Mouse (Mus musculus) ES-E14 (cell line): Measurements from ENCODE around the gene Elf4. TPM values are rescaled to one million over a fixed set of nuclear protein-coding genes. Genes with fewer than 3 reads are reported as not detected.

ENCODE experiments used
- DNase-seq: peaks from one replicate; pipeline ENCODE4 v3.0.0-alpha.2; 2013; ENCODE audit warnings: low read depth, low spot score
- H3K27ac ChIP-seq: 2 replicates; pipeline ENCODE4 v1.5.1; 2012; ENCODE audit warnings: low read depth, mild to moderate bottlenecking, low read length, moderate library complexity, mixed read lengths; ENCODE audit not compliant: poor library complexity, insufficient read depth, severe bottlenecking
- H3K36me3 ChIP-seq: 2 replicates; pipeline ENCODE4 v1.6.1; 2012; ENCODE audit warnings: mild to moderate bottlenecking, low read length, moderate library complexity, mixed read lengths; ENCODE audit not compliant: control insufficient read depth, poor library complexity, insufficient read depth, severe bottlenecking
- H3K4me1 ChIP-seq, 2 experiments: fragments of 150-350 bp in 1 of 2; sonication (generic) in 1 of 2; 2 replicates each; pipeline ENCODE4 v1.6.1; 2012; ENCODE audit warnings: low read length in 2 of 2, mild to moderate bottlenecking in 1 of 2, mixed read lengths in 1 of 2; ENCODE audit not compliant: control insufficient read depth in 2 of 2, insufficient read depth in 2 of 2, poor library complexity in 1 of 2
- H3K4me3 ChIP-seq, 2 experiments: fragments of 150-350 bp in 1 of 2; sonication (generic) in 1 of 2; 2 replicates each; pipeline ENCODE4 v1.5.1; 2012; ENCODE audit warnings: low read length in 2 of 2, low read depth in 1 of 2, mild to moderate bottlenecking in 1 of 2, mixed read lengths in 1 of 2; ENCODE audit not compliant: insufficient read depth in 1 of 2, poor library complexity in 1 of 2, severe bottlenecking in 1 of 2
- H3K9ac ChIP-seq: 2 replicates; pipeline ENCODE4 v1.6.1; 2012; ENCODE audit warnings: low read depth, mild to moderate bottlenecking, low read length, mixed read lengths; ENCODE audit not compliant: poor library complexity, insufficient read depth, severe bottlenecking
- H3K9me3 ChIP-seq: fragments of 150-350 bp; sonication (generic); 2 replicates; pipeline ENCODE4 v1.6.1; 2012; ENCODE audit warnings: low read depth, mild to moderate bottlenecking, low read length; ENCODE audit not compliant: control insufficient read depth, insufficient read depth
- CHD2 ChIP-seq: IDR thresholded peaks from 2 replicates; pipeline ENCODE4 v1.6.1; 2014; ENCODE audit warnings: mild to moderate bottlenecking, low read depth, low read length, inconsistent platforms
- HCFC1 ChIP-seq: IDR thresholded peaks from 2 replicates; pipeline ENCODE4 v1.6.1; 2012; ENCODE audit warnings: low read length, inconsistent platforms, borderline replicate concordance; ENCODE audit not compliant: insufficient read depth
- MAFK ChIP-seq: IDR thresholded peaks from 2 replicates; pipeline ENCODE4 v1.6.1; 2014; ENCODE audit warnings: mild to moderate bottlenecking, low read depth, low read length, inconsistent platforms; ENCODE audit not compliant: insufficient read depth
- ZC3H11A ChIP-seq: IDR thresholded peaks from 2 replicates; pipeline ENCODE4 v1.6.1; 2012; ENCODE audit warnings: low read depth, mild to moderate bottlenecking, inconsistent platforms, low read length, borderline replicate concordance
- ZNF384 ChIP-seq: IDR thresholded peaks from 2 replicates; pipeline ENCODE4 v1.6.1; 2012; ENCODE audit warnings: low read depth, low read length, inconsistent platforms
- in situ Hi-C, 2 experiments: fragments of 600-800 bp; cut with MboI; formaldehyde crosslinking; loops; one replicate each; pipeline ENCODE4 v1.15.1; 2025; ENCODE audit warnings: low sequenced_read_pairs in 2 of 2, inconsistent platforms in 1 of 2; ENCODE audit not compliant: unreplicated experiment in 2 of 2
- total RNA-seq: library from RNA; depleted of rRNA; stranded (reverse); fragments of 300-350 nt; gene quantifications from 2 replicates; pipeline ENCODE4 v1.2.3, GENCODE M21; 2012

Elf4 gene
- total RNA-seq, 1 experiment: 2.7 TPM

GRCm38 (mm10) chrX:48424583-48424982 lies 38.3 kb downstream of the Elf4 start:
- no peak overlapping the region for H3K4me3 ChIP-seq
- no peaks in the 10 kb centered on the region for H3K36me3 ChIP-seq
- no peak overlapping the region for H3K27ac ChIP-seq
- in situ Hi-C loops: loop anchor here (25.0 kb wide), 1 partner anchor 437 kb away; no protein-coding TSS in a partner anchor
- TF ChIP-seq HCFC1 (no peak), CHD2 (no peak), ZC3H11A (no peak), MAFK (no peak), ZNF384 (no peak)
- no peak overlapping the region for H3K9ac ChIP-seq
- H3K4me1 ChIP-seq: peaks cover 0 to 7% of the 10 kb centered on the region in 2 experiments; a peak in 2 of 4 replicates
- no peak for DNase-seq
- H3K9me3 ChIP-seq: no peaks in the 10 kb centered on the region

- TF ChIP-seq HCFC1 (no peak), ZNF384 (no peak), CHD2 (no peak), ZC3H11A (no peak), MAFK (no peak)
- H3K4me1 ChIP-seq: peaks cover 0 to 7% of the 10 kb centered on the region in 2 experiments; a peak in 2 of 4 replicates
- H3K9ac ChIP-seq: no peak overlapping the region
- in situ Hi-C loops: loop anchor here (25.0 kb wide), 1 partner anchor 436 kb away; no protein-coding TSS in a partner anchor
- H3K27ac ChIP-seq: no peak overlapping the region
- no peak for DNase-seq
- no peaks in the 10 kb centered on the region for H3K36me3 ChIP-seq
- no peaks in the 10 kb centered on the region for H3K9me3 ChIP-seq
- H3K4me3 ChIP-seq: no peak overlapping the region
These were observed 39.3 kb downstream of the Elf4 start for GRCm38 (mm10) chrX:48423671-48424070.

GRCm38 (mm10) chrX:48422986-48423385 lies 39.9 kb downstream of the Elf4 start:
- Histone ChIP-seq H3K4me1 (peaks cover 0 to 6% of the 10 kb centered on the region in 2 experiments; a peak in 2 of 4 replicates), H3K4me3 (no peak overlapping the region), H3K9ac (no peak overlapping the region), H3K36me3 (no peaks in the 10 kb centered on the region), H3K27ac (no peak overlapping the region), H3K9me3 (no peaks in the 10 kb centered on the region)
- in situ Hi-C loops: loop anchor here (25.0 kb wide), 1 partner anchor 436 kb away; no protein-coding TSS in a partner anchor
- no peak for TF ChIP-seq MAFK
- TF ChIP-seq ZNF384: no peak
- TF ChIP-seq ZC3H11A: peak; percentile 72; the same call in 1 of the 2 replicates
- TF ChIP-seq HCFC1: no peak
- TF ChIP-seq CHD2: no peak
- peak; percentile 51 for DNase-seq

- in situ Hi-C loops: loop anchor here (25.0 kb wide), 1 partner anchor 431 kb away; no protein-coding TSS in a partner anchor
- no peak overlapping the region for H3K9ac ChIP-seq
- no peaks in the 10 kb centered on the region for H3K36me3 ChIP-seq
- H3K9me3 ChIP-seq: no peaks in the 10 kb centered on the region
- TF ChIP-seq ZNF384: no peak
- TF ChIP-seq MAFK: no peak
- no peak for TF ChIP-seq CHD2
- no peak for TF ChIP-seq ZC3H11A
- TF ChIP-seq HCFC1: no peak
- no peak for DNase-seq
- no peak overlapping the region for H3K4me3 ChIP-seq
- H3K27ac ChIP-seq: no peak overlapping the region
- no peaks in the 10 kb centered on the region for H3K4me1 ChIP-seq
These were observed 44.5 kb downstream of the Elf4 start for GRCm38 (mm10) chrX:48418417-48418816.

- Histone ChIP-seq H3K9ac (no peak overlapping the region), H3K36me3 (no peaks in the 10 kb centered on the region), H3K27ac (no peak overlapping the region), H3K4me3 (no peak overlapping the region), H3K4me1 (no peaks in the 10 kb centered on the region), H3K9me3 (no peaks in the 10 kb centered on the region)
- DNase-seq: no peak
- TF ChIP-seq ZNF384 (no peak), CHD2 (no peak), MAFK (no peak), HCFC1 (no peak), ZC3H11A (no peak)
- in situ Hi-C loops: loop anchor here (25.0 kb wide), 1 partner anchor 427 kb away; no protein-coding TSS in a partner anchor
These were observed 48.6 kb downstream of the Elf4 start for GRCm38 (mm10) chrX:48414291-48414690.
